Mouse (Mus musculus): ENCODE measurements at regions not wholly inside any gene's neighbourhood (a gene's known extent, or its start where the extent isn't known, plus 50 kb on each side); places are given as distances from the start of the nearest gene placed in this dataset.

- no peak for ATAC-seq (ENCODE audit: low TSS enrichment)
Measured at GRCm38 (mm10) chr10:92335141-92335540, 387.1 kb downstream of the Nedd1 start.

DNA sequence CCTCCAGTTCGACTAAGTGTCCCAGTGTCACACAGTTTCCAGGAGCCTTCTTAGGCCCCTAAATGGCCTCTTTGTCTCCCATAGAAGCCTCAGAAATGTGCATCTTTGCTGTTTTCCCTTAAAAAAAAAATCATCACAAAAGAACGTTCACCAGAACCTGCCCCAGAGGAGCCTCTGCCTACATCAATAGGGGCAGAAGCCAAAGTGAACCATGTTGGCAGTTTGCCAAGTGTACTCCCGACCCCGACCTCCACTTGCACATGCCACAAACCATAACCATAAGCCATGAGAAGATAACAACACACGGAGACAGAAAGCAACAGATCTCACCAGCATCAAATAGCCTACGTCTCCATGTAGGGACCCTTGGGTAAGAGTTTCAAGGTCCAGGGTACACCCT is 388.4 kb downstream of the Nedd1 start:
- no peak for ATAC-seq (ENCODE audit: low TSS enrichment)

GRCm38 (mm10) chr10:92333042-92333774 is 389.0 kb downstream of the Nedd1 start:
- ATAC-seq (ENCODE audit: low TSS enrichment), result peak; percentile 59

DNA sequence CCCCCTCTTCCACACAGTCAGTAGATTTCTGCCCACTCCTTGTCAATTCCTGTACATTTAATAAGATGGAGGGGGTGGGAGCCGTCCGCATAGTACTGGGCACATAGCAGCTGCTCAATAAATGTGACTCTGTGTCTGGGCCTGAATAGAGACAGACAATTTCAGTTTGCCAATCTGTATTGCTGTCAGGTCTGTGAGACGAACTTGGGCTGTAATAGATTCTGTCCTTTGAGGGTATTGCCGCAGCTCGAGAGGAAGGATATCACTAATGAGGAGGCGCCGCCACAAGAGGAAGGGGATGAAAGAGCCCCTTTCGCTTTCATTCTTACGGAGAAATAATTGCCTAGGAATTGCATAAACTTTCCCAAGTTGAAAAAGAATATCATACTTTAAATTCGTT is 392.1 kb downstream of the Nedd1 start:
- no peak for ATAC-seq (ENCODE audit: low TSS enrichment)

GRCm38 (mm10) chr10:92329661-92330060 is 392.6 kb downstream of the Nedd1 start:
- ATAC-seq (ENCODE audit: low TSS enrichment), result no peak

GRCm38 (mm10) chr10:92325284-92325989 is 396.8 kb downstream of the Nedd1 start:
- ATAC-seq (ENCODE audit: low TSS enrichment), result no peak

- ATAC-seq (ENCODE audit: low TSS enrichment), result no peak
Measured at GRCm38 (mm10) chr10:92314606-92315005, 407.6 kb downstream of the Nedd1 start.

DNA sequence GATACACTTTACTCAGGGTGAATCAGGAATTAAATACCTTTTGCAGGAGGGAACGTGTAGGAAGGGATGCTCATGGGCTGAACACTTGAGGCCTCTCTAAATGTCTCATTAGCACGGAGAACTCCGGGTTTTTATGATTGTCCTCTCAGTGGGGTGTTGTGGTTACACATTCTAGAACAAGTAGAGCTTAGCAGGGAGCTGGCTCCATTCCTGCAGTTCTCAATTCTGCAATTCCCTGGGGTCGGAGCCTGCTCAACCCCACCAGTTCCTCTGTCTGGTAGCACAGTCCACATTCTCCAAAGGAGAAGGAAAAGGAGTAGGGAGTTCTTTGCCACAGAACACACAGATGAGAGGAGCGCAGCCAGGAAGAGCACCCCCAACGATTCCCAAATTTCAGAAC is 409.9 kb downstream of the Nedd1 start:
- no peak for ATAC-seq (ENCODE audit: low TSS enrichment)

DNA sequence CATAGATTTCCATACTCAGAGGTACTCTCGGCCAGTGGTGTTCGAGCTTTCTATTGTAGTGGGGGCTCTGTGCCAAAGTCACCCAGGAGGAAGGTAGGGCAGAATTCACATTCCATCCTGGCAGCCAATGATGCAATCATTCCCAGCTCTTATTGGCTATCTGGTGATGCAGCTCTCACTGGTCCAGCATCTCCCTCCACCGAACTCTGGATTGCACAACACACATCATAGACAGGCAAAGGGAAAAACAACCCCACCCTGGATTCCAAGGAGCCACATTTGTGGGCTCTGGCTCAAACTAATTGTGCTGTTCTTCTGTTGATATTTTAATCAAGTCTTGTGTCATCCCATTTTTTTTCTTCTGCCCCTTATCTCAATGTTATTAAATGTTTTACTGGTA is 413.6 kb downstream of the Nedd1 start:
- no peak for ATAC-seq (ENCODE audit: low TSS enrichment)

DNA sequence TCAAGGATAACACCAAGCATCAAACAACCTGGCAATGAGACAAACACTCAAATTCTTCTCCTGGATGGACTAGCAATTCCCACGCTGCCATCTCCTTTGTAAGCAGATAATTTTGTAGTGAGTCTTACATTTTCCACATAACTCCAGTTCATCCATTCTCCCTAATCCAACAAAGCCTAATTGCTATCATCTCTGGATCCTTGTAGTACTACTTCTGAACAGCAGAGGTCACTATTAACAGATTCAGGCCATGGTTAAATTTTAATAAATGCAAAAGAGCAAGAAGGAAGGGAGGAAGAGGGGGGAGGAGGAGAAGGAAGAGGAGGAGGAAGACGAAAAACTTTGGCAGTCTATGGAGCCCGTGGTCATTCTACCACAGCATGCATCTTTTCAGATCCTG is 414.4 kb downstream of the Nedd1 start:
- 0 out of 2 replicates have a peak, but pooled peaks have one; percentile 59 for ATAC-seq (ENCODE audit: low TSS enrichment)

- no peak for ATAC-seq (ENCODE audit: low TSS enrichment)
Measured at GRCm38 (mm10) chr10:92298693-92299092, 423.5 kb downstream of the Nedd1 start.

- ATAC-seq (ENCODE audit: low TSS enrichment), result no peak
Measured at GRCm38 (mm10) chr10:92296837-92297236, 425.4 kb downstream of the Nedd1 start.

DNA sequence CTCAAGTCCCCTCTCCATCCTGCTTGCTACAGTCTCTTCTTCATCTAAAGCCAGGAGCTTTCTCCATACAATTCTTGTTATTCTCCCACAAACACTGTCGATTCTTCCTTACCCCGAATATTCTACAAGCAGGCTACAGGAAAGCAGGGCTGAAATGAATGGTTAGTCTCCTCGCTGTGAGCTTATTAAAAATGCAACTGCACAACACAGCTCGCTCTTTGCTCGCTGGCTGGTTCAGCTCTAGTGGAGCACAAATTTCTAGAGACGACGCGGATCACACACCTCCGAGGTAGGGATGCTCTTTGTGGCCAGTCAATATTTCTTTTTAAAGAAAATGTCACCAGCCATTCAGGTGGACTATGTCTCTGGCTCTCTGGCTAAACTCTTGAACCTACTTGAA is 425.9 kb downstream of the Nedd1 start:
- ATAC-seq (ENCODE audit: low TSS enrichment), result no peak

GRCm38 (mm10) chr10:92293261-92293660 is 429.0 kb downstream of the Nedd1 start:
- no peak for ATAC-seq (ENCODE audit: low TSS enrichment)

- ATAC-seq (ENCODE audit: low TSS enrichment), result no peak
Measured at GRCm38 (mm10) chr10:92289230-92289629, 433.0 kb downstream of the Nedd1 start.

DNA sequence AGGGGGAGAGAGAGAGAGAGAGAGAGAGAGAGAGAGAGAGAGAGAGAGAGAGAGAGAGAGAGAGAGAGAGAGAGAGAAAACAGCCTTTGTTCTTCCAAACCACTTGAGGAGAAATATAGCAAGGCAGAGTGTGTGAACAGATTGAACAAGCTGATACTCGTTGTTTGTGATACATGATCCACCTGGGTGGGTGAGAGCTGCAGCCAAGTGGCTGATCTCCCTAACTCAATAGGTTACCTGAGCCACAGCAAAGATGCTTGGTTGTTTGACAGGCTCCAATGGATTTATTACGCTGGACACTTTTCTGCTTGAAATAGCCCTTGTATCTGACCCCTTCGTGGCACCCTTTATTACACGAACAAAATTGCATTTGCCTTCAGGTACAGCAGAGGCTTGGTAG is 438.0 kb downstream of the Nedd1 start:
- no peak for ATAC-seq (ENCODE audit: low TSS enrichment)

GRCm38 (mm10) chr10:92277981-92278380 is 444.2 kb downstream of the Nedd1 start:
- ATAC-seq (ENCODE audit: low TSS enrichment), result no peak

DNA sequence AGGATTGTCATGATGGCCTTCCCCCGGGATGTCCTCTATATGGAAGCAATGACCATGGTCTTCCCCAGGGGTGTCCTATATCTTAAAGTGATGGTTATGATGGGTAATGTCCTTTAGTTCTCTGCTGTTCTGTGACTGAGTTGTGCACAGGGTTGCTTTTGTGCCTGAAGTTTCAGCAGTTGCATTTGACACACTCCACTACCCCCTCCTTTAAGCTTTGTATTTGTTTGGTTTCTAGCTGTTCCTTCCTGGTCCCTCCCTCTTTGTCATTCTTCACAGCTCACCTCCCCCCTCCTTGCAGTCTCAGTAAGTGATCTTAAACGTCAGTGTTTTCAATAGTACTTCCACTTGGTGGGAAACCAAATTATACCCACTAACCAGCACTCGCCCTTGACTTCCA is 464.4 kb downstream of the Nedd1 start:
- no peak for ATAC-seq (ENCODE audit: low TSS enrichment)

GRCm38 (mm10) chr10:92248648-92249047 is 473.6 kb downstream of the Nedd1 start:
- ATAC-seq (ENCODE audit: low TSS enrichment), result peak; percentile 62

- no peak for ATAC-seq (ENCODE audit: low TSS enrichment)
Measured at GRCm38 (mm10) chr10:92247449-92247805, 474.8 kb downstream of the Nedd1 start.

DNA sequence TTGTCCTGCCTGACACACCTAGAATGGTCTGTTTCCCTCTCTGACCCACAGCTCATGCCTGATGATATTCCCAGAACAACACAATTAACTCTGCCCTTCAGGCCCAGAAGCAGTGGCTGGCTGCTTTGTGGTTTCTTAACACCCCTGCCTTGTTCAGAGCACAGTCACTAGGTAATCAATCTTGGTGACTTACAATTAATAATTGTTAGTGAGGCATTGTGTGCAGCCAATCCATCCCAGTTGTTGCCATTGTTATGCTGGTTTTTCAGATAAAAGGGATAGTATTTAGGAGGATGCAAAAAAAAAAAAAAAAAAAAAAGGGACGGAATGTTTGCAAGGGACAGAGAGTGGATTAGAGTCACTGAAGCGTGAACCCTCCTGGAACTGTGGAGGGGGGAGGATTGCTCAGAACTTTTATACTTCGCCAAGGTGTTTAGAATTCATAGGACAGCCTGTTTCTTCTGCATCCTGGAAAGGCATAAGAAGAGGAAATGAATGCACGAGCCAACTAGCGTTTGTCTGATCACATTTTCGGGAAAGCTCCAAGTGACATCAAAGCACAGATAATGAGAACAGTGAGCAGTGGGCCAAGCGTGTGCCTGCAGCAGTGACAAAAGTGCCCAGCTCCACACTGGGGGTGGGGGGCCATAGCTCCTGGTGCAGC is 475.3 kb downstream of the Nedd1 start:
- peak; percentile 55; the same call in 1 of the 2 replicates for ATAC-seq (ENCODE audit: low TSS enrichment)

GRCm38 (mm10) chr10:92242714-92243440 is 479.3 kb downstream of the Nedd1 start:
- ATAC-seq (ENCODE audit: low TSS enrichment), result no peak
